Mouse (Mus musculus): Measurements from ENCODE around the gene Pitpnc1.

DNA sequence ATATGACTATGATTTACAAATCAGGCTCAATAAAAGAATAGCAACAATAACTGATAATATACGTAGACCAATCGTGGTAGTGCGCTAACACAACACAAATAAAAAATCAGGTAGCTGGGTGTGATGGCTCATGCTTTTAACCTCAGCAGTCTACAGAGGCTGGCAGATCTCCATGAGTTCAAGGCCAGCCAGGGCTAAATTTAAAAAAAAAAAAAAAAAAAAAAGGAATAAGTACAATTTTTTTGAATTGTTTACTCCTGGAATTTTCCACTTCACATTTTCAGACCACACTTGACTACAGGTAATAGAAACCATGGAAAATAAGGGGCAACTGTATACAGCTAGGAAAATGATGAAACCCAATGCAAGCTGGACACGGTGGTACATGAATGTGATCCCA is 97.3 kb downstream of the Pitpnc1 start:
- TF ChIP-seq CTCF (IDR thresholded peaks at IDR 0.05; ENCODE audit: control insufficient read depth, insufficient read depth, insufficient read length) (no peak), MAX (IDR thresholded peaks at IDR 0.05) (no peak), MYOD1 (IDR thresholded peaks at IDR 0.05; ENCODE audit: control insufficient read depth, insufficient read length, low read depth) (no peak), USF1 (IDR thresholded peaks at IDR 0.05; ENCODE audit: low read depth) (no peak), CEBPB (IDR thresholded peaks at IDR 0.05; ENCODE audit: low read depth) (no peak), MYOG (IDR thresholded peaks at IDR 0.05; ENCODE audit: control insufficient read depth, extremely low read depth, insufficient read length) (no peak)

Measured in C2C12 (cell line).